Mouse (Mus musculus) retina, postnatal 7 days (tissue): ENCODE results near the gene Mcrs1.
"Not testable (repeated sequence)": the region's sequence is repeated elsewhere in the genome, so short reads cannot be mapped to it uniquely, and the experiment has no call there.

ENCODE experiments used
- DNase-seq: peaks from one replicate; pipeline ENCODE4 v3.0.0-alpha.2; 2012; ENCODE audit warnings: low read depth, low spot score

The Mcrs1 gene

GRCm38 (mm10) chr15:99251626-99252380 lies at the start of gene Mcrs1:
TSS of gene Mcrs1 (minus strand) at chr15:99251961.
- peak; percentile 99 for DNase-seq

GRCm38 (mm10) chr15:99296213-99296612 lies 44.5 kb upstream of the Mcrs1 start:
- no peak for DNase-seq

- no peak for DNase-seq
Observed at GRCm38 (mm10) chr15:99295484-99295981, 43.8 kb upstream of the Mcrs1 start, which contains the start of gene Fam186b. TSS of gene Fam186b (minus strand) at chr15:99295888.

- DNase-seq: peak; percentile 89
Observed at GRCm38 (mm10) chr15:99294813-99295374, 43.1 kb upstream of the Mcrs1 start, which contains the start of gene Prpf40b. TSS of gene Prpf40b (plus strand) at chr15:99295087.

GRCm38 (mm10) chr15:99294287-99294686 lies 42.5 kb upstream of the Mcrs1 start:
- no peak for DNase-seq

GRCm38 (mm10) chr15:99290586-99290985 lies 38.8 kb upstream of the Mcrs1 start:
- no peak for DNase-seq

GRCm38 (mm10) chr15:99285189-99285535 lies 33.4 kb upstream of the Mcrs1 start:
- no peak for DNase-seq

- peak; percentile 63 for DNase-seq
Observed at GRCm38 (mm10) chr15:99284527-99285188, 32.9 kb upstream of the Mcrs1 start.

GRCm38 (mm10) chr15:99283456-99283855 lies 31.7 kb upstream of the Mcrs1 start:
- no peak for DNase-seq

- no peak for DNase-seq
Observed at GRCm38 (mm10) chr15:99278271-99278670, 26.5 kb upstream of the Mcrs1 start.

- no peak for DNase-seq
Observed at GRCm38 (mm10) chr15:99276095-99276494, 24.3 kb upstream of the Mcrs1 start.

- peak; percentile 75 for DNase-seq
Observed at GRCm38 (mm10) chr15:99265679-99266078, 13.9 kb upstream of the Mcrs1 start.

GRCm38 (mm10) chr15:99264363-99264762 lies 12.6 kb upstream of the Mcrs1 start:
- no peak for DNase-seq

GRCm38 (mm10) chr15:99262702-99263101 lies 10.9 kb upstream of the Mcrs1 start:
- no peak for DNase-seq

GRCm38 (mm10) chr15:99259730-99260252 lies 8.0 kb upstream of the Mcrs1 start:
- peak; percentile 59 for DNase-seq

GRCm38 (mm10) chr15:99259167-99259729 lies 7.5 kb upstream of the Mcrs1 start:
- no peak for DNase-seq

GRCm38 (mm10) chr15:99255241-99255749 lies 3.5 kb upstream of the Mcrs1 start:
- DNase-seq: no peak

- DNase-seq: no peak
Observed at GRCm38 (mm10) chr15:99254477-99255005, 2.8 kb upstream of the Mcrs1 start.

- no peak for DNase-seq
Observed at GRCm38 (mm10) chr15:99253772-99254171, 2.0 kb upstream of the Mcrs1 start.

- DNase-seq: not testable (repeated sequence)
Observed at GRCm38 (mm10) chr15:99253175-99253479, 1.4 kb upstream of the Mcrs1 start.

- DNase-seq: no peak
Observed at GRCm38 (mm10) chr15:99252381-99253174, 817 bp upstream of the Mcrs1 start.
